Mouse (Mus musculus): ENCODE data around the gene Inhbe. TPM values are rescaled to one million over a fixed set of nuclear protein-coding genes. Genes with fewer than 3 reads are reported as not detected.

Gene Inhbe
- polyA plus RNA-seq, 1 experiment from 2014 or later: not detected

GRCm38 (mm10) chr10:127350594-127351284 lies 3.5 kb downstream of the Inhbe start:
- H3K27me3 ChIP-seq (ENCODE audit: control insufficient read depth, insufficient read depth, low read length): no peaks in the 10 kb centered on the region; the same call in 1 of the 2 replicates
- ATAC-seq (ENCODE audit: low FRiP score) (peak; percentile 80), DNase-seq (ENCODE audit: low spot score, missing footprints) (peak; percentile 91)
- H3K36me3 ChIP-seq (ENCODE audit: control insufficient read depth, insufficient read depth, low read length): no peaks in the 10 kb centered on the region
- H3K9me3 ChIP-seq (ENCODE audit: control insufficient read depth, low read length): no peaks in the 10 kb centered on the region
- 14% methylated on average over 24 of the region's 24 CpGs for WGBS
- H3K4me1 ChIP-seq (ENCODE audit: control insufficient read depth, insufficient read depth, low read length): peaks cover 3% of the 10 kb centered on the region
- no peak overlapping the region for H3K4me3 ChIP-seq (ENCODE audit: low read depth, low read length)
- H3K9ac ChIP-seq (ENCODE audit: low read length): peak overlapping the region; percentile 38; the same call in 1 of the 2 replicates
- H3K4me2 ChIP-seq: peak overlapping the region; percentile 47
- no peak overlapping the region for H3K27ac ChIP-seq (ENCODE audit: low read depth, low read length)

- ATAC-seq (ENCODE audit: low FRiP score): no peak
- H3K27ac ChIP-seq (ENCODE audit: low read depth, low read length): no peak overlapping the region
- 83% methylated on average over 8 of the region's 8 CpGs for WGBS
- H3K4me1 ChIP-seq (ENCODE audit: control insufficient read depth, insufficient read depth, low read length): peaks cover 3% of the 10 kb centered on the region
- H3K27me3 ChIP-seq (ENCODE audit: control insufficient read depth, insufficient read depth, low read length): no peaks in the 10 kb centered on the region; the same call in 1 of the 2 replicates
- no peak overlapping the region for H3K4me2 ChIP-seq
- H3K9me3 ChIP-seq (ENCODE audit: control insufficient read depth, low read length): no peaks in the 10 kb centered on the region
- H3K36me3 ChIP-seq (ENCODE audit: control insufficient read depth, insufficient read depth, low read length): no peaks in the 10 kb centered on the region
- H3K9ac ChIP-seq (ENCODE audit: low read length): no peak overlapping the region
- DNase-seq (ENCODE audit: low spot score, missing footprints): no peak
- H3K4me3 ChIP-seq (ENCODE audit: low read depth, low read length): no peak overlapping the region
Observed at GRCm38 (mm10) chr10:127349810-127350209, 4.4 kb downstream of the Inhbe start.

GRCm38 (mm10) chr10:127348957-127349356 lies 5.3 kb downstream of the Inhbe start:
- ATAC-seq (ENCODE audit: low FRiP score): no peak

GRCm38 (mm10) chr10:127346173-127346572 lies 8.0 kb downstream of the Inhbe start:
- ATAC-seq (ENCODE audit: low FRiP score) (no peak), DNase-seq (ENCODE audit: low spot score, missing footprints) (no peak)
- Histone ChIP-seq H3K36me3 (ENCODE audit: control insufficient read depth, insufficient read depth, low read length) (no peaks in the 10 kb centered on the region), H3K27ac (ENCODE audit: low read depth, low read length) (no peak overlapping the region), H3K4me3 (ENCODE audit: low read depth, low read length) (no peak overlapping the region), H3K27me3 (ENCODE audit: control insufficient read depth, insufficient read depth, low read length) (no peaks in the 10 kb centered on the region; the same call in 1 of the 2 replicates), H3K4me1 (ENCODE audit: control insufficient read depth, insufficient read depth, low read length) (peaks cover 15% of the 10 kb centered on the region), H3K9me3 (ENCODE audit: control insufficient read depth, low read length) (no peaks in the 10 kb centered on the region), H3K4me2 (no peak overlapping the region), H3K9ac (ENCODE audit: low read length) (no peak overlapping the region)
- WGBS: 85% methylated on average over 3 of the region's 3 CpGs

More at GRCm38 (mm10) chr10:127348957-127349356, 5.3 kb downstream of the Inhbe start:
- Histone ChIP-seq H3K4me3 (ENCODE audit: low read depth, low read length) (no peak overlapping the region), H3K9me3 (ENCODE audit: control insufficient read depth, low read length) (no peaks in the 10 kb centered on the region), H3K4me2 (no peak overlapping the region), H3K9ac (ENCODE audit: low read length) (no peak overlapping the region), H3K4me1 (ENCODE audit: control insufficient read depth, insufficient read depth, low read length) (peaks cover 3% of the 10 kb centered on the region), H3K27me3 (ENCODE audit: control insufficient read depth, insufficient read depth, low read length) (no peaks in the 10 kb centered on the region; the same call in 1 of the 2 replicates), H3K27ac (ENCODE audit: low read depth, low read length) (no peak overlapping the region), H3K36me3 (ENCODE audit: control insufficient read depth, insufficient read depth, low read length) (no peaks in the 10 kb centered on the region)
- WGBS: 78% methylated on average over 4 of the region's 4 CpGs
- no peak for DNase-seq (ENCODE audit: low spot score, missing footprints)

- DNase-seq (ENCODE audit: low spot score, missing footprints) (peak; percentile 64), ATAC-seq (ENCODE audit: low FRiP score) (no peak)
- Histone ChIP-seq H3K36me3 (ENCODE audit: control insufficient read depth, insufficient read depth, low read length) (no peaks in the 10 kb centered on the region), H3K4me2 (no peak overlapping the region), H3K4me1 (ENCODE audit: control insufficient read depth, insufficient read depth, low read length) (peaks cover 27% of the 10 kb centered on the region), H3K27ac (ENCODE audit: low read depth, low read length) (no peak overlapping the region), H3K9ac (ENCODE audit: low read length) (no peak overlapping the region), H3K9me3 (ENCODE audit: control insufficient read depth, low read length) (no peaks in the 10 kb centered on the region), H3K27me3 (ENCODE audit: control insufficient read depth, insufficient read depth, low read length) (no peaks in the 10 kb centered on the region; the same call in 1 of the 2 replicates), H3K4me3 (ENCODE audit: low read depth, low read length) (no peak overlapping the region)
- 68% methylated on average over 3 of the region's 3 CpGs for WGBS
Observed at GRCm38 (mm10) chr10:127343029-127343428, 11.2 kb downstream of the Inhbe start.

DNA sequence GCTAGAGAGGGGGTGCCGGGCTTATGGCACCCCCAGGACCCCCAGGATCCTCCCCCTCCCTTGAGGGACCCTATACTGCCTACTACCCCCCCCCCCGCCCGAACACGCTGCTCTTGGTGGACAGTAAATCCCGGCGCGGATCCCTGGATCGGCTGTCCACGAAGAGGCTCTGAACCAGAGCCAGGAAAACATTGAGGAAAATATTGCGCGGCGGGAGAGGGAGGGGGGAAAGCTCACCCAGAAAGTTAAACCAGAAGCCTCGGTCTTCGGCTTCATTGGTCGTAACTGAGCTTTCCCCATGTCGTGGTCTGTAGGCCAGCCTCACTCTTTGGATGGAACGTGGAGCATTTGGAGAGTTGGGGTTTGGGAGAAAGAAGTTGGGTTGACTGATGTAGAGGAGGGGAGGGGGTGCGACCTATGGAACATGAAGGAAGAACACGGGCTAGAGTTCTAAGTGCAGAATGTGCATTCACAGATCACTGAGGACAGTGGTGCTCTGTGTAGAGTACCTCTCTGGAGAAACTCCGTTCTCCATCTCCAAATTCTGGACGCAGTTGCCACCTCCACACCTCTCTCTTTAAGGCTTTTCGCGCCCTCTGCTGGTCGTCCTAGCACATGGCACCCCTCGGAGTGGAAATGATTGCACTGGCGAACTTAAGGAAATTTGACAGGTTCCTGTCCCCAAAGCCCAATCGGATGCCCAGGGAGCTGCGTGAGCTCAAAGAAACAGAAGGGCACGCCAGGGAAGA lies 12.1 kb downstream of the Inhbe start, which contains the start of gene Gli1:
TSS of gene Gli1 (minus strand) at position 84 of the 749 bp plus-strand sequence.
- H3K4me2 ChIP-seq: peak within 1 kb of the TSS; percentile 85
- no peaks in the 10 kb centered on the region; the same call in 1 of the 2 replicates for H3K27me3 ChIP-seq (ENCODE audit: control insufficient read depth, insufficient read depth, low read length)
- H3K4me1 ChIP-seq (ENCODE audit: control insufficient read depth, insufficient read depth, low read length): peaks cover 27% of the 10 kb centered on the region
- under 1% methylated on average over 29 of the region's 29 CpGs for WGBS
- H3K4me3 ChIP-seq (ENCODE audit: low read depth, low read length): peak within 1 kb of the TSS; percentile 39
- H3K36me3 ChIP-seq (ENCODE audit: control insufficient read depth, insufficient read depth, low read length): no peaks in the 10 kb centered on the region
- peak; percentile 45; the same call in 1 of the 2 replicates for ATAC-seq (ENCODE audit: low FRiP score)
- H3K27ac ChIP-seq (ENCODE audit: low read depth, low read length): peak within 1 kb of the TSS; percentile 67; the same call in 1 of the 2 replicates
- no peaks in the 10 kb centered on the region for H3K9me3 ChIP-seq (ENCODE audit: control insufficient read depth, low read length)
- peak; percentile 99 for DNase-seq (ENCODE audit: low spot score, missing footprints)
- H3K9ac ChIP-seq (ENCODE audit: low read length): peak within 1 kb of the TSS; percentile 58

- H3K9me3 ChIP-seq (ENCODE audit: control insufficient read depth, low read length): no peaks in the 10 kb centered on the region
- H3K9ac ChIP-seq (ENCODE audit: low read length): peak overlapping the region; percentile 58
- H3K4me2 ChIP-seq: peak overlapping the region; percentile 85
- H3K36me3 ChIP-seq (ENCODE audit: control insufficient read depth, insufficient read depth, low read length): no peaks in the 10 kb centered on the region
- ATAC-seq (ENCODE audit: low FRiP score) (no peak; the same call in 1 of the 2 replicates), DNase-seq (ENCODE audit: low spot score, missing footprints) (peak; percentile 92)
- WGBS: 2% methylated on average over 8 of the region's 11 CpGs
- peaks cover 27% of the 10 kb centered on the region for H3K4me1 ChIP-seq (ENCODE audit: control insufficient read depth, insufficient read depth, low read length)
- peak overlapping the region; percentile 67; the same call in 1 of the 2 replicates for H3K27ac ChIP-seq (ENCODE audit: low read depth, low read length)
- H3K4me3 ChIP-seq (ENCODE audit: low read depth, low read length): peak overlapping the region; percentile 39
- no peaks in the 10 kb centered on the region; the same call in 1 of the 2 replicates for H3K27me3 ChIP-seq (ENCODE audit: control insufficient read depth, insufficient read depth, low read length)
Observed at GRCm38 (mm10) chr10:127341360-127341690, 12.9 kb downstream of the Inhbe start.

GRCm38 (mm10) chr10:127340577-127341359 lies 13.4 kb downstream of the Inhbe start:
- peak overlapping the region; percentile 42 for H3K9ac ChIP-seq (ENCODE audit: low read length)
- DNase-seq (ENCODE audit: low spot score, missing footprints) (peak; percentile 95), ATAC-seq (ENCODE audit: low FRiP score) (peak; percentile 45)
- H3K36me3 ChIP-seq (ENCODE audit: control insufficient read depth, insufficient read depth, low read length): no peaks in the 10 kb centered on the region
- under 1% methylated on average over 27 of the region's 27 CpGs for WGBS
- peak overlapping the region; percentile 85 for H3K4me2 ChIP-seq
- H3K27me3 ChIP-seq (ENCODE audit: control insufficient read depth, insufficient read depth, low read length): no peaks in the 10 kb centered on the region; the same call in 1 of the 2 replicates
- peak overlapping the region; percentile 39 for H3K4me3 ChIP-seq (ENCODE audit: low read depth, low read length)
- H3K9me3 ChIP-seq (ENCODE audit: control insufficient read depth, low read length): no peaks in the 10 kb centered on the region
- peaks cover 27% of the 10 kb centered on the region for H3K4me1 ChIP-seq (ENCODE audit: control insufficient read depth, insufficient read depth, low read length)
- peak overlapping the region; percentile 67 for H3K27ac ChIP-seq (ENCODE audit: low read depth, low read length)

Measured in midbrain, embryonic 11.5 days (tissue).